Mouse (Mus musculus) cerebellum, postnatal 10 days (tissue): ENCODE results near the gene Tspan15.

Experiments used
- DNase-seq, 2 experiments: peaks; one replicate each; pipeline ENCODE4 v3.0.0; 2021; ENCODE audit warnings: mixed read lengths in 2 of 2

Gene Tspan15

DNA sequence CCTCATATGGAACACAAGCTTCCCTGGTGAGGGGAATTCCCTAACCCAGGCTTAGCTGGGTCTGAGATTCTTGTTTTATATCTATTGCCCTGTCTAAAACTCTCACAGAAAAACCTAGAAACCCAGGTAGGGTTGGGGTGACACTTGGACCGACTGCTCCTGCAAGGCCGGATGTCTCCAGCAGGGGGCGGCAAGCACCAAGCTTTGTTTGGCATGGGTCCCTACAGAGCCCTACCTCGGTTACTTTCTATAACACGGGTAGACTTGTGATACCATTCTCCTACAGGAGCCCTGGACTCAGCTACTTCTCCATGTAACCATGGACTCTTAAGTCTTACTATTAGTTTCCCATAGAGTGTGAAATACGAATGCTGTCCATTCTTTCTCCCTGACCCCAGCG is 44.2 kb downstream of the Tspan15 start:
- peak; percentile 91 to 96 for DNase-seq

DNA sequence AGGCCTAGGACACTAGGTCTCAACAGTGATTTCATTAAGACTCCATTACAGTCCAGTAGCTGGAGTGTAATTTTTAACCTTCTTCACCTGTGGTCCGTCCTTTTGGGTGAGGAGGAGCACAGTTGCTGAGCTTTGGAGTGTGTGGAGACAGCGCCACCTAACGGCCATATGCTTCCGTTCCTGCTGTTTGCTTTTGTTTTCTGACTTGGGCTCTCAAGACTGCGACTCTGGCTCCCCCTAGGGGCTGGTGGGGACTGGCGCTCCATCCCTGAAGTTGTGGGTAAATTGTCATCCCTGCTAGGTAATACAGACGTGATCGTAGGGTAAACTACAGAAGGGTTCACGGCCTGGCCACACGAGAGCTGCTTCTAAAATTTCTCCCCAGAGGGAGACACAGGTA is 48.0 kb downstream of the Tspan15 start:
- peak; percentile 99 to 100 for DNase-seq

DNA sequence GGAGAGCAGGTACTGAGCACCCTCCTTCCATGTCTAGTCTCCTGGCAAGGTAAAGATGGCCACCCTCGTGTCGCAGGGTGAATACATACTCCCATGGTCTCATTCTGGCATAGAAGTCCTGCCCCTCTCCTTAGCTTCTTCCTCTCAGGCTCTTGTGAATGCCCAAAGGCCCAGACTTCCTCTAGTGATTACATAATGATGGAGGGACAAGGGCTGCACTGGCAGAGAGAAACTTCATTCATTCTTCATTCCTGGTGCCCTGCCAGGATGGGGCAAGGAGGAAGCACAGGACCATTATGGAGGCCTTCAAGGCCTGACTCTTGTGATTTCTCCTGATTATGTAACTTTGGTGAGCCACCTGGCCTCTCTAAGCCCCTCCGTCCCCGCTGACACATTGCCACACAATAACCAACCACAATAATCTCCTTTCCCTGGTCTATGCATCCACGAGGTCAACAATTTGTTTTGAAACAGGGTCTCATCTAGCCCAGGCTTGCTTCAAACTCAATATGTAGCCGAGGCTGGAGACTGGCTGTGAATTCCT is 48.5 kb downstream of the Tspan15 start:
- peak in 1 of 2 experiments; percentile 34 for DNase-seq

DNA sequence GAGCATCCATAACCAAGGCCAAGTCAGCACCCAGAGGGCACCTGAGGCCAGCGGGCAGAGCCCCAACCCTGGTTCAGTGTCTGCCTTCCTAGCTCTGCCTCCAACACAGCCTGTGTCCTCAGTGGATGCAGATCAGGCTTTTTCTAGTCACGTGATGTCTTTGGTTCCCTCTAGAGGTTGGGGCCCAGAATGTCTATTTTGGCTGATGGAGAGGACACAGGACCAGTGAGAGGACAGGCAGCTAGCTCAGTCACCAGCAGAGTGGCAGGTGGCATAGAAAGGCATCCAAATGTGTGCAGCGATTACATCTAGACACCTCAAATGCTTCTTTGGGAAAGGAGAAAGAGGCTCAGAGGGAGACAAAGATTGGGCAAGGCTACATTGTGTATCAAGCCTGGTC is 49.4 kb downstream of the Tspan15 start:
- DNase-seq: peak; percentile 74 to 76

DNA sequence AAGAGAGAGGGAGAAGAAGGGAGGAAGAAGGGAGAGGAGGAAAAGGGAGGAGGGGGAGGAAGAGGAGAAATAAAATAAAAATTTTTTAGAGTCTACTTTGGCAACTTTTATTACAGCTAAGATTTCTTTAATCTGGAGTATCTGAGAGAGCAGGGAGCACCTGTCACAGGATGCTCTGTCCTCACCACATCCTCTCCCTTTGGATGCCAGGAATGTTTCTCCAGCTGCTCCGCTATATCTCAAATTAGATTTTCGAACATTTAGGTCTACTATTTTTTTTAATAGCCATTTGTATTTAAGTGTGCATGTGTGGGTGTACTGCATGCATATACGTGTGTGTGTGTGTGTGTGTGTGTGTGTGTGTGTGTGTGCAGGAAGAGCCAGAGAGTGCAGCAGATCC is 51.1 kb downstream of the Tspan15 start:
- no peak for DNase-seq

DNA sequence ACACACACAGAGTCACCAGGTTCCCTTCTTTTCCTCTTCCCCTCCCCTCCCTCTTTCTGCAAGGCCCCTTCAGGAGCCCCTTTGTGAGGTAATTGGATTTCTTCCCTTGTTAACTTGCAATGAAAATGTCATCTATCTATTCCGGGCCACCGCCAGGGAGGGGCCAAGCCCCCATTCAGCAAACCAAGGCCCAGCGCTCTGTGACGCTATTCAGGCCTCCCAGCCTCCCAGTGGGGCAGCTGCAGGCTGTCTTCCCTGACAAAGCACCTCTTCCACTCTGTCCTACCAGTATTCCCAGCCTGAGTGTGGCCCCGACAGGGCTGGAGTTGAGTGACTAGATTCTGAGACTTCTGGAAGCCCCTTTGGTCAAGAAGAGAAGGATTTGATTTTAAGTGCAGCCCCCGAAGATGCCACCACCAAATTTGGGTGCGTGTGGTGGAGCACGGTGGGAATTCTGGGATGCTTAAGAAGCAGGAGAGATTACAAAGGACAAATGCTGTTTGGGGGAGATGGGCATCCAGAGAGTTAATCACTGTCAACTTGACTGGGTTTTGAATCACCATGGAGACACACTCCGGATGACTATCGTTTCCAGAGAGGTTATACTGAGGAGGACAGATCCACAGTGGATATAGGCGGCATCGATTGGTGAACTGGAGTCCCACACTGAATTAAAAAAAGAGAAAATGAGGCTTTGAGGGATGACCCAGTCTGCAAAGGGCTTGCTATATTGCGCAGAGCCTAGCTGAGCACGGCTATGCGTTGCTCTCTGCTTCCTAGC is 56.3 kb downstream of the Tspan15 start:
- no peak for DNase-seq

DNA sequence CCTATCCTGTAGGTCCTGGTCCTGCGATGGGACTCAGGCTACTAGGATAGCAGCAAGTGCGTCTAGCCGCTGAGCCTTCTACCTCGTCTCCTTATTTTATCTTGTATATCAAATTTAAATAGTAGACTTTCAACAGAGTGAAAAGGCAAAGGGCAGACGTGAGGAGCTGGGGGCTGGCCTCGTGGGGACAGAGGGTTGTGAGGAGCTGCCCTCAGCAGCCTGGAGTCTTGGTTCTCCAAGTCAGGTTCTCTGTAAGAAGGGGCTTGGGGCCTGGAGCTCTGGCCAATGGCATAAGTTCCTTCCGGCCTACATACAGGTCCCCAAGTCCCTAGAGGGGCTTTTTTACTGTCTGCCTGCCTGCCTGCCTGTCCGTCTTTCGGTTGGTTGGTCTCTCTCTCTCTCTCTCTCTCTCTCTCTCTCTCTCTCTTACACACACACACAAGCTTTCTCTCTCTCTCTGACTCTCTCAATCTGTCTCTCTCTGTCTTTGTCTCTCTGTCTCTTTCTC is 57.1 kb downstream of the Tspan15 start:
- no peak for DNase-seq

DNA sequence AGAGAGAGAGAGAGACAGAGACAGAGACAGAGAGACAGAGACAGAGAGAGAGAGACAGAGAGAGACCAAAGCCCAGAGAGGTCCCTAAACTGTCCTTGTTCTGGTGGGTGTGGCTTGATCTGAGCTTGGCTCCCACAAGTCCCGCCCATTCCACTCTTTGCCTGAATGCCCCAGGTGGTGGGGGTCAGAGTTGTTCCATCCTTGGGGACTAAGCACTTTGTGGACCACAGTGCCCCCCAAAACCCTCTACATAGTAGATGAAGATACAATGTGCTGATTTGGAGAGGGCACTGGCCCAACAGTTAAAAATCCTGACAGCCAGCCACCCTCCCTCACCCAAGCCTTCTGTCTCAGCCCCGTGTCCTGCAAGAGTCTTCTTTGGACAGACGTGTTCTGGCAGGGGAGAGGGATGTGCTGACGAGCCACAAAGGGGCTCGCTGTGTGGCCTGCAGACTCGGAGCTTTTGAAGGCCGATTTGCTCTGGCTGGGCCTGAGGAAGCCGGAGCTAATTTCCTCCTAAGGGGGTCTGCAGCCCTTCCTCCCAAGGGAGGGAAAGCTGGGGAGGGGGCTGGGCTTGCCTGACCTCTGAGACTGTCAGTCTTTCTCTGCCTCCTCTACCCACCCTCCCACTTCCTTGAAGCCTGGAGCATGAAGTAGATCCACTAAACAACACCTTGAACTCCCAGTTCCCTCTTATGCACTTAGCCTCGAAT is 58.1 kb downstream of the Tspan15 start:
- no peak for DNase-seq

DNA sequence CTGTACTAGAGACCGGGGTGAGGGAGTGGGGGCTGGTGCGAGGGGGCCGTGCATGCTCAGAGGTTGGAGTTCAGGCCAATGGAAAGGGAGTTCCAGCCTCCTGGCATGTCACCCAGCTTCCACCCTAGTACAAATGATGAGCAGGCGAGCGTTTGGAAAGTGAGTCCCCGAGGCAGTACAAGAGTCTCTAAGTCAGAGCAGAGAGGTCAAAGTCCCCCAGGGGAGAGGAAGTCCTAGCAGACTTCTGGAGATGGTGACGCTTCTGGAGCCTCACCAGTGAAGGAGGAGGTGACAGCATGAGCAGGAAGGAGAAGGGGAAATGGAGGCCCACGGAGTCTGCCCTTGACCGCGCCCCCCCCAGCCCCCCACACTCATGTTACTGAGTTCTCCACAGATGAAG is 68.6 kb downstream of the Tspan15 start:
- no peak for DNase-seq

DNA sequence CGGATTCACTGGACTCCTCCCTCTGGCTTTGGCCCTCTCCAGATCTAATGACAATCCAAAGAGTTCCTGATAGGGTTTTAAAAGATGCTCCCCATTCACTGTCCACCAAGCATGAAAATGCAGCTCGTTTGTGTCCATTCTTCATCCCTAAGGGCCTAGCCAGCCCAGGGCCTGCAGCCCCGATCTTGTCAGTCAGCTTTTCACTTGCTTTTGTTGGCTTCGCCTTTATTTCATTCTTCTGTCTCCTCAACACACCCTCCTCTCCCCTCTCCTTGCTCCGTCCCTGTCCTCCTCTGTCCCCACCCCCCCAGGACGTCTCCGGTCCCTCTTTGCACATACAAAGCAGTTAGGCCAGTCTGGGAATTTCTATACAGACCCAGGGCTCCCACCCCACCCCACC is 81.1 kb downstream of the Tspan15 start:
- no peak for DNase-seq

DNA sequence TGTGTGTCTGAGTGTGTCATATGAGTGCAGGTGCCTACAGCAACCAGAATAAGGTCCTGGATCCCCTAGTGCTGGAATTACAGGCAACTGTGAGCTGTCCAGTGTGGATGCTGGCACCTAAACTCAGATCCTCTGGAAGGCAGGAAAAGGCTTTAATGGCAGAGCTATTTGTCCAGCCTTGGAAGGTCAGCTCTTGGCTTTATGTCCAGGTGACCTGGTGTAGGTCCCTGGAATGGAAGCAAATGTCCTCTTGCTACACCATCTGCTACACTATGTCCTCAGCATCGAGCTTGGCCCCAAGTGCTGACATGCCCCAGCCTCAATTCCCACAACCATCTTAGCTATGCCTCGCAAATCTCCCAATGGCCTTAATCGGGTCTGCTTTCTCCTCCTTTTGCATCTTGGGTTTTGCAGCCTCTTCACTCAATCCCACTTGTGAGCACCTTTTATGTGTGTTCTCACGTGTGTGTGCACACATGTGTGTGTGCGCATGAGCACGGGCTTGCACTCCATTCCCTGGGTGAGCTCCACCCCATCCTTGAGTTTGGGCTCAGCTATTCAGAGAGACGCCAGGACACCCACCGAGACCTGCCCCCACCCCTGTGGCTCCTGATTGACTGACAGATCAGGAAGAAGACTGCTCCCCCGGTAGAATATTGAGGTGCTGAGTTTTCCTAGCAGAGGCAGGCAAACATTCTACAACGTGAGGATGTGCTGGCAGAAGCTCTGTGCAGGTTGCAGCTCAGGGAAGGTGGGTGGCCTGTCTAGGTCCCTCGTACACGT is 83.4 kb downstream of the Tspan15 start:
- DNase-seq: peak; percentile 51 to 69

DNA sequence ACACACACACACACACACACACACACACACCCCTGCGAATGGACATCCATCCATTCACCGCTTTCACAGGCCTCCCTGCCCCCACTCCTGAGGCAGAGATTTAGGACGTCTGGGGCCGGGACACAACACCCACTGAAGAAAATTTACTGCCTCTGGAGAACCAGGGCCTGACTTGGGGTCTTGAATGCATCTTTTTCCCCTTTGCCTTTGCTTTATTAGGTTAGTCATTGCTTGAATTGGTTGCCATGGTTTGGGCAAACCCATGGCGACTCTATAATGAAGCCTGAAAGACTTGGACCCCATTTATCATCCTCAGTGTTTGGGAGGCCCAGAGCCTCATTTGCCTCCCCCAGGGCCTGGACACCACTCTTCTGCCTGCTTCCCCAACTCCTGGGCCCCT is 85.1 kb downstream of the Tspan15 start:
- no peak for DNase-seq

DNA sequence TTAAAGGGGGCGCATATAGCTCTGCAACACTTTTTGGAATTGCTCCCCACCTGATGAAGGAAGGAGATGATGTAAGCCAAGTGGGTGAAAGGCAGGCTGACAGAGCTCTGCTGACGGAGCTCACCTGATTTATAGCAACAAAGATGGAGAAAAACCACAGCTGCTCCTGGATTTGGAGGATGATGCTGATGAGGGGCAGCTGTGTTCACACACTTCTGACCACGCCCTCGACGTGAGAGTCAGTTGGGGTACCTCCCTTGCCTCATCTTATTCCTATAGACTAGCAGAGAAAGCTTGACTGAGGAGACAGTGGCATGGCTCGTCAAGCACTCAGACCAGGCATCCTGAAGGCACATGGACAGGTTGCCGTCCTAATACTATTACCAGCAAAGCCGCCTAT is 87.2 kb downstream of the Tspan15 start, which contains the start of gene Fam241b:
TSS of gene Fam241b (minus strand) at position 101 of the 400 bp plus-strand sequence.
- no peak for DNase-seq

DNA sequence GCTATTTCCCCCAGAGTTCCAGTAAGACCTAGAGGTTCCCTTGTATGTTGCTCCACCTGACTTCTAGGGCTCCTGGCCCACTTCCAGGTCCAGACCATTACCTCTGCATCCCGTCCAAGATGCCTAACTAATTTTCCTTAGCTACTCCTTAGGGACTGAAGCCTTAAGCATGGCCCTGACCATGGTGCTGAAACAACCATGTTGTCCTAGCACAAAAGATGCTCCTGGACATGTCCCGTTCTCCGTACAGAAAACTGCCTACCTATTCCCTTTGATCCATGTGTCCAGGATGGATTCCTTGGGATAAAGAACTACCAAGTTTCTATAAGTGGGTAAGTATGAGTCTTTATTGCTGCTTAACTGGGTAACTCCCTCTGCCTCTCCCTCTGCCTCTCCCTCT is 93.0 kb downstream of the Tspan15 start:
- no peak for DNase-seq

DNA sequence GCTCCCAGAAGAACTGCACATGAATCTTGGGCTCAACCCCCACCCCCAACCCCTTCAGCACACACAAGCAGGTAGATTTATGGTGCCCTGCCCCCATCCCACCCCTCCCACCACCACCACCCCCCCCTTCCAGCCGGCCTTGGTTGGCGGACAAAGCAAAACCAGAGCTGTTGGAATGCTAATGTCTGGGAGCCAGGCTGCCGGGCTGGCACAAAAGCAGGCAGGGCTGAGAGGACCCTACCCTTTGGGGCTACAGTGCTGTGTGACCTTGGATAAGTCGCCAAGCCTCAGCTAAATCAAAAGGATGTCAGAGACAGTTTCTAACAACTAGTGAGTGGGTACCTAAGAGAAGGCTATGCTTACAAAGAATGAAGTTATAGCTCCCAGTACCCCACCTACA is 93.9 kb downstream of the Tspan15 start:
- DNase-seq: no peak

DNA sequence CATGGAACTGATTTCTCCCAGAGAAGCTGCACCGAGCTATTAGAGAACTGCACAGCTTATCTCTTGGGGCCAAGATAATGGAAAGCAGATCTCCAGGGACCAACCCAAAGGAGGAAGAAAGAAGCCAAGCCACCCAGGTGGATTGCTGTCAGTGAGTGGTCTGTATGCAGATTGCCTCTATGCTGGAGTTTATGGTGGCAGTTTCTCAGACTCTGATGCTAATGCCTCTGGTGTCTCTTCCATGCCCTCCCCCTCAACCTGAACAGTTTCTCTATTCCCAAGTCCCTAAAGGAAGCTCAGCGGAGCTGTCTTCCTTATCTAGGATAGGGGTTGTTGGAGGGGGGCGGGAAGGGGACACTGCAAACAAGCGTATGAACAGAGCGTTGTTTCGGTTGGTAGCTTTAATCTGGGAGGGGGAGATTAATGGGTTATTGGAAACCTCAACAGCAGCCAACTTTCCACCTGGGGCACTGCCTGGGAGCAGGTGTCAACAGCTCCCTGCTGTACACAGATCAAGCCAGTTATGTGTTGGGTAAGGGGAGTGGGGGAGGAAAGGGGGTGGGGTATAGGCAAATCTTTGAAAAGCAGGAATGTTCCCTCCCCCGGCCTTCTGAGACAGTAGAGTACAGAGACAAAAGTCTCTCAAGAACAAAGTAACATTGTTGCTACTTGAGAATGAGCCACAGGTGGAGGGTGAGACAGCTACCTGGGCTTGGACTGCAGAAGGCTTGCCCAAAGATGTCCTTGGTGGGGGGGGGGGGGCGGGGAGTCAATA is 95.2 kb downstream of the Tspan15 start:
- no peak for DNase-seq
